Mouse (Mus musculus): ENCODE data around the gene Gm5483.
"Not testable (repeated sequence)": the region's sequence is repeated elsewhere in the genome, so short reads cannot be mapped to it uniquely, and the experiment has no call there.

Gm5483 gene

GRCm38 (mm10) chr16:36183912-36184311 lies at the start of gene Gm5483:
Gm5483 (plus strand) TSS chr16:36184212.
- not testable (repeated sequence) for DNase-seq

DNA sequence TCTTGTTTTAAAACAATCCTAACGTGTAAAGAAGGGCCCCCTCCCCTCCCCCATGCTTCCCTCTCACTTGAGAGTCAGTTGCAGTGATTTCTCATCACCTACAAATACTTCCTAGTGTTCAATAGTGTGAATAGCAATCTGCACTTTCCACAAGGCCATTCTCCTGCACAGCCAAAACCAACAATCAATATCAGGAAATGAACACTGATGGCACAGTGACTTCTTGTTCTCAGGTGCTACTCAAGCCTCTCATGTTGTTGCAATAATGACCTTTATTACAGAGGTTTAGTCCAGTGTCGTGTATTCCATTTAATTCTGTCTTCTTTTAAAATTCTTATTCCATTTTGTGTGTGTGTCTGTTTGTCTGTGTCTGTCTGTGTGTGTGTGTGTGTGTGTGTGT lies 45.8 kb upstream of the Gm5483 start:
- no peak for DNase-seq

- no peak for DNase-seq
Measured at GRCm38 (mm10) chr16:36156402-36156975, 27.5 kb upstream of the Gm5483 start, which contains the start of gene Stfa2l1. Stfa2l1 (plus strand) TSS chr16:36156811.

DNA sequence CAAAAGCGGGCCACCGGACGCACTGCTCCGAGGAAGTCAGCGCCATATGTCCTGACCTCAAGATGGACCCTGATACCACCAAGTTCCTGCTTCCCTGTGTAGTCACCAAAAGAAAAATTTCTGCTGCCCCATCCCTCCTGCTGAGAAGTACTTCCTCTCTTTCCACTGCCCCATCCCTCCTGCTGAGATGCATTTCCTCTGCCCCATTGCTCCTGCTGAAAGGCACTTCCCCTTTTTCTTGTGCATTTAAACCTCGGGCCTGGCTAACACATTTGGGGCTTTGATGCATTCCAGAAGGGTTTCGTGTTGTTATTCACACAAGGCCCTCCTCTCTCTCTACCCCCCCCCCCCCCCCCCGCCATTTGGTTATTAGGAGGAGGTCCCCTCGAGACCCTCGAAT lies 16.2 kb upstream of the Gm5483 start:
- not testable (repeated sequence) for DNase-seq

DNA sequence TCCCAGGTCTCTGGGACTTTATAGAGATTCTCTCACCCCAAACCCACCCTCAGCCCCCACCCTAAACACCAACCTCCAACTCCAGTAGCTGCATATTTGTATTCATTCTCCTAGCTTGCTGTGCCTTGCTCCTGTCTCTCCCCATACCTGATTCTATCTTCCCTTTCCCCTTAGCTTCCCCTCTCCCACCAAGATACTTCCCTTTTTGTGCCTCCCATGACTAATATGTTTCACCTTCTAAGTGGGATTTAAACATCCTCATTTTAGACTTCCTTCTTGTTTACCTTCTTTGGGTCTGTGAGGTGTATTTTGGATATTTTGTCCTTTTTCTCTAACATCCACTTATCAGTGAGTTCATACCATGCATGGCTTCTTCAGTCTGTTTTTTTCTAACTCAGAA lies 7.9 kb upstream of the Gm5483 start:
- DNase-seq = no peak

- DNase-seq = no peak
Measured at GRCm38 (mm10) chr16:36179910-36180309, 4.1 kb upstream of the Gm5483 start.

GRCm38 (mm10) chr16:36199226-36199625 lies 15.2 kb downstream of the Gm5483 start:
- no peak for DNase-seq

DNA sequence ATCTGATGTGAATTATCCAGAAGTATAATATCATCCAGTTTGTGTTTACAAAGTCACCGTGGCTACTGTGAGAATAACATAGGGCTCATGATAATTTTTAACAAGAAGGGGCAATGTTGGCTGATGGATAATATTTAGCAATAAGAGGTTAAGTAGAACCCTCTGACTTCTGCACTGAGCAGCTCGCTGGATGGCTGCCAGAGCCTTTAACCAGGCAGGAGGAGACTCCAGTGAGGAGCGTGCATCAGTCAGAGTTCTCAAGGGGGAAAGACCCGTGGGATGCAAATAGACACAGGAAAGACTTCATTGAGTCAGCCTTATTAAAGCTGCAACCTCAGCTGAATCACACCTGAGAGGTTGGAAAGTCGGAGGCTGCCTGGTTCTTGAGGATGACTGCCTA lies 19.8 kb downstream of the Gm5483 start:
- DNase-seq = no peak

DNA sequence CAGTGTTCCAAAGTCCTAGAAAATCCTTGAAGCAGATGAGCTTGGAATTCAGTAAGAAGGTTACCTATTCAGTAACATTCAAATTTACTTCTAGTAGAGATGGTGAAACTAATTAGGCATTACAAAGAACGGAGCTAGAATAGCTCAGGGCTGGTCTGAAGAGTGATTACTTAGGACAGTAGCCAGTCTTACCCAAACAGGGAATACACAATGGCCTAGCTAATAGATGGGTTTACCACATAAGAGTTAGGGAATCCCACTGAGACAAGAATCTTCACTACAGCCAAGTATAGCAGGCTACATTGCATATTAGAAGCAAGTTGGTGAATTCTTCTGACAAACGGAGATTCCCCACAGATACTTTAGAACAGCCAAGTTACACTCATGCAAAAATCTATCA lies 21.7 kb downstream of the Gm5483 start:
- DNase-seq = not testable (repeated sequence)

GRCm38 (mm10) chr16:36209967-36210453 lies 26.0 kb downstream of the Gm5483 start, which contains the start of gene Gm5416:
Gm5416 (plus strand) TSS chr16:36210403.
- DNase-seq = no peak

DNA sequence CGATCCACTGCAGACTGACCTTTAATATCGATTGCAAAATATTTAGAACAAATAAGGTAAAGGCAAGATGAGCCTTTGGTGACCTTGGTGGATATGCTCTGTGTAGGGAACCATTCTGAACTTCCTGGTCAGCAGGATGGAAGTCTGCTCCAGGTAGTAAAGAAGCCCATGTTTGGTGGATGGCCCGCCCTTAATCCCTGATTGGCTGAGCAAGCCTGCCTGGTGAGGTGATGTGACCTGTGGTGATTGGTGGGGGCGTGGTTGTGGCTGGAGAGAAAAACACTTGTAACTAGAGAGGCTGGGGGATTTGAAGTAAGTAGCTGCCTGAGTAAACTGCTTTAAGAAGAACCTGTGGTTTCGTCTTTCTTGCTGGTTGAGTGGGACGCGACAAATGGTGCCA lies 37.2 kb downstream of the Gm5483 start, which contains the start of gene 2010005H15Rik:
Gene 2010005H15Rik, plus strand, starts transcription at position 301 of the 400 bp plus-strand sequence.
- not testable (repeated sequence) for DNase-seq
